Mouse (Mus musculus) telencephalon, adult 2 months (tissue): ENCODE results near the gene Cited2.

Source experiments
- DNase-seq: peaks from one replicate; pipeline ENCODE4 v3.0.0-alpha.2; 2011; ENCODE audit warnings: low read depth, low spot score

The Cited2 gene

GRCm38 (mm10) chr10:17722653-17723410 is at the start of gene Cited2:
TSS of gene Cited2 (plus strand) at chr10:17723218.
- peak; percentile 90 for DNase-seq

- DNase-seq: no peak
These were observed 48.6 kb upstream of the Cited2 start for GRCm38 (mm10) chr10:17674454-17674853.

GRCm38 (mm10) chr10:17674869-17675268 is 48.1 kb upstream of the Cited2 start:
- DNase-seq: no peak

- no peak for DNase-seq
These were observed 46.6 kb upstream of the Cited2 start for GRCm38 (mm10) chr10:17676464-17676863.

GRCm38 (mm10) chr10:17677308-17677707 is 45.7 kb upstream of the Cited2 start:
- DNase-seq: no peak

- no peak for DNase-seq
These were observed 42.3 kb upstream of the Cited2 start for GRCm38 (mm10) chr10:17680432-17681382.

GRCm38 (mm10) chr10:17681386-17681785 is 41.6 kb upstream of the Cited2 start:
- DNase-seq: no peak

- DNase-seq: no peak
These were observed 39.1 kb upstream of the Cited2 start for GRCm38 (mm10) chr10:17683852-17684428.

GRCm38 (mm10) chr10:17689806-17690205 is 33.2 kb upstream of the Cited2 start:
- DNase-seq: no peak

GRCm38 (mm10) chr10:17691709-17692108 is 31.3 kb upstream of the Cited2 start:
- no peak for DNase-seq

GRCm38 (mm10) chr10:17695801-17696200 is 27.2 kb upstream of the Cited2 start:
- DNase-seq: no peak

GRCm38 (mm10) chr10:17697376-17698265 is 25.4 kb upstream of the Cited2 start:
- no peak for DNase-seq

GRCm38 (mm10) chr10:17705466-17705973 is 17.5 kb upstream of the Cited2 start:
- no peak for DNase-seq

GRCm38 (mm10) chr10:17710753-17711152 is 12.3 kb upstream of the Cited2 start:
- no peak for DNase-seq

- DNase-seq: no peak
These were observed 3.9 kb upstream of the Cited2 start for GRCm38 (mm10) chr10:17719009-17719570.

- DNase-seq: no peak
These were observed 3.4 kb upstream of the Cited2 start for GRCm38 (mm10) chr10:17719646-17720045.

- DNase-seq: no peak
These were observed 2.0 kb upstream of the Cited2 start for GRCm38 (mm10) chr10:17720891-17721601.

- no peak for DNase-seq
These were observed 1.4 kb upstream of the Cited2 start for GRCm38 (mm10) chr10:17721602-17722121.

- peak; percentile 96 for DNase-seq
These were observed 860 bp upstream of the Cited2 start for GRCm38 (mm10) chr10:17722158-17722557.

GRCm38 (mm10) chr10:17723421-17723841 is 413 bp downstream of the Cited2 start:
- no peak for DNase-seq
